Mouse (Mus musculus) fibroblast of lung, adult 2 months (primary cell): ENCODE data around the gene Esp1.
"Not testable (repeated sequence)": the region's sequence is repeated elsewhere in the genome, so short reads cannot be mapped to it uniquely, and the experiment has no call there.

Source experiments
- DNase-seq: peaks from one replicate; pipeline ENCODE4 v3.0.0-alpha.2; 2011; ENCODE audit warnings: low read depth

The Esp1 gene

DNA sequence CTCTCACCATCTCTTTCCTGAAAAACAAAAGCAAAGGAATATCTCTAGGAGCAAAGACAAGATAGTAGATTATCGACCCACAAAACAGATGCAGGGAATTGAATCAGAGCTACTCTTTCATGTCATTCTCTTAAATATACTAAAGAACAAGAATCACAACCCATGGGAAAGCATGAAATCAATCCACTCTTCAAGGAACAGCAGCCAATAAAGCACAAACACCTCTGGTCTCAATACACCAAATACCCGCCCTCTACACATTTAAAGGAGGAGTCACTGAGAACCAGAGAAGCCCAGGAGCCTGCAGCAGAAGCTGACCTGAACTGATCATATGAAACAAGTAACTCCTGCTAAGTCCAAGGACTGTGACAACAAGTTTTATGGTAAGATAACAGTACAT is at the start of gene Esp1:
Gene Esp1, plus strand, starts transcription at position 301 of the 400 bp plus-strand sequence.
- DNase-seq = no peak

GRCm38 (mm10) chr17:40716273-40716672 is 10.6 kb upstream of the Esp1 start:
- DNase-seq = no peak

- not testable (repeated sequence) for DNase-seq
Measured at GRCm38 (mm10) chr17:40717055-40717454, 9.9 kb upstream of the Esp1 start.

GRCm38 (mm10) chr17:40731296-40731695 is 4.4 kb downstream of the Esp1 start:
- DNase-seq = no peak

DNA sequence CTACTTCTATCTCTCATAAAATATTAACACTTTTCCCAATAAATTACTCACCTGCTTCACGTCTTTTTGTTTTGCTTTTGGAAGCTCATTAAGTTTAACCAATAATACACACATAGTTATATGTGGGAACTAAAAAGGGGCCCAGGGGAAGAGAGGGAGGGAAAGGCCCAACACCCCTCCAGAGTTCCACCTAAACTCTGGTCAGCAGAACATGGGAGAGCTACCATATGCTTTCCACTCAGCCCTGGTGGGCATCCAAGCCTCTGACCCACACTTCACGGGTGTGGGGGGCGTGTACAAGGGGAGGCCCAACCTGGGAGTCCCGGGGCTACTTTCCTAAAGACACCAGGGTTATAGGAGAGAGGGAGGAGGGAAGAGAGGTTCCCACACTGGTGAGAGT is 4.8 kb downstream of the Esp1 start:
- DNase-seq = no peak

DNA sequence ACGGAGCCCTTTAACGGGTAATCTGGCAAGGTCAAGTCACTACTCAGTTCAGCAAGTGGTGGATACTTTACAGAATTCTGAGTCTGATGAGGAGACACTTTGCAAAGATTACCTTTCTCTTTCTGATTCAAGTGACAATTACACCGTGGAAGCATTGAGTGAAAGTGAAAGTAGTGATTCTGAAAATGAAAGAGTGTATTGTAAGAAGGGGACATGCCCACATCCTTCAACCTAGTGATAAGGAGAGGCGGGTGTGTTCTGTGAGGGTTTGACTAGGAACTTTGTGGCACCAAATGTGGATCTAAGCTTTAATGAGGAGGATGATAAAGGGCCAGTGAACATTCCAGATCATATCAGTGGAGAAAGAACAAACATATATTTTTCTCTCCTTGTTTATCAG is 36.7 kb downstream of the Esp1 start:
- DNase-seq = no peak

GRCm38 (mm10) chr17:40767120-40767519 is 40.2 kb downstream of the Esp1 start:
- DNase-seq = no peak
